Mouse (Mus musculus): Measurements from ENCODE around the gene Epha6. TPM values are rescaled to one million over a fixed set of nuclear protein-coding genes. Genes with fewer than 3 reads are reported as not detected.

Epha6 gene
- polyA plus RNA-seq, 1 experiment from 2014 or later, result 11.3 TPM

DNA sequence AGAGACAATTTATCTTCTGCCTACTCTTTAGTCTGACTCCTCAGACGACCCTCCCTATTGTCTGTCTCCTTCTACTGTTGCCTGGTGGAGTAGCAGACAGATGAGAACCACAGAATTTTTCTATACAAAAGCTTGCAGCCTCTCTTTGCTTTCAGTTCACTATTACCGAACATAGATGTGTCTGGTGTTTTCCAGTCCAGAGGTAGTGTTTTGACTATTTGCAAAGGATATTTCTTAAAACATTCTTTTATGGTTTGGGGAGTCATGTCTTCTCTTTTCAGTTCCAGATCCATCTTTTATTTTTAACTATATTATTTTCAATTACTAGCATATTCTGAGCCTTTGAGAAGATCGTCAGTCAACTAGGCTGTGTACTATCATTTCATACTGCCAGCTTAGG lies 989.7 kb downstream of the Epha6 start:
- Histone ChIP-seq H3K4me1 (replicated peaks) (no peaks in the 10 kb centered on the region), H3K4me2 (no peak overlapping the region), H3K9ac (no peak overlapping the region), H3K36me3 (peaks cover 5% of the 10 kb centered on the region; the same call in 1 of the 2 replicates), H3K9me3 (no peaks in the 10 kb centered on the region), H3K4me3 (no peak overlapping the region), H3K27me3 (no peaks in the 10 kb centered on the region), H3K27ac (replicated peaks) (no peak overlapping the region)
- 72% methylated on average over 3 of the region's 3 CpGs for WGBS
- ATAC-seq (ENCODE audit: low FRiP score, low read depth), result no peak

DNA sequence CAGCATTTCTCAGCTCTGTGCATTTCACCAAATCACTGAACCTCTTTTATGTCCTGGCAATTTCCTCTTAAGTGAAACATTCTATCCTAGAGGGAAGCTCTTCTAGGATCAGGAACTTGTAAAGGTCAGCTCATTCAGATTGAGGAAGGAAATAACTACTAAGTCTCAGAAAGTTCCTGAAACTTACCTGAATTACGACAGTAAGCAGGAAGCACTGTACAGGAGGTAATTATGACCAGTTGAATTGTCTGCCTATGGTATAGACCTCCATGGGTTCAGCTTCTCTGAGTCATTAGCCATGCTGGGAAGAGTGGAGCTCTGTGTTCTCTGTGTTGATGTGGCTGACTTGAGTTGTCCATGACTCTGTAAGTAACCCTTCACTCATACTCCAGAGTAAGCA lies 994.6 kb downstream of the Epha6 start:
- Histone ChIP-seq H3K36me3 (peaks cover 5% of the 10 kb centered on the region; the same call in 1 of the 2 replicates), H3K9ac (no peak overlapping the region), H3K9me3 (no peaks in the 10 kb centered on the region), H3K4me2 (no peak overlapping the region), H3K27me3 (no peaks in the 10 kb centered on the region), H3K4me3 (no peak overlapping the region), H3K4me1 (replicated peaks) (no peaks in the 10 kb centered on the region), H3K27ac (replicated peaks) (no peak overlapping the region)
- ATAC-seq (ENCODE audit: low FRiP score, low read depth), result no peak
- 89% methylated on average over 1 of the region's 1 CpGs for WGBS

DNA sequence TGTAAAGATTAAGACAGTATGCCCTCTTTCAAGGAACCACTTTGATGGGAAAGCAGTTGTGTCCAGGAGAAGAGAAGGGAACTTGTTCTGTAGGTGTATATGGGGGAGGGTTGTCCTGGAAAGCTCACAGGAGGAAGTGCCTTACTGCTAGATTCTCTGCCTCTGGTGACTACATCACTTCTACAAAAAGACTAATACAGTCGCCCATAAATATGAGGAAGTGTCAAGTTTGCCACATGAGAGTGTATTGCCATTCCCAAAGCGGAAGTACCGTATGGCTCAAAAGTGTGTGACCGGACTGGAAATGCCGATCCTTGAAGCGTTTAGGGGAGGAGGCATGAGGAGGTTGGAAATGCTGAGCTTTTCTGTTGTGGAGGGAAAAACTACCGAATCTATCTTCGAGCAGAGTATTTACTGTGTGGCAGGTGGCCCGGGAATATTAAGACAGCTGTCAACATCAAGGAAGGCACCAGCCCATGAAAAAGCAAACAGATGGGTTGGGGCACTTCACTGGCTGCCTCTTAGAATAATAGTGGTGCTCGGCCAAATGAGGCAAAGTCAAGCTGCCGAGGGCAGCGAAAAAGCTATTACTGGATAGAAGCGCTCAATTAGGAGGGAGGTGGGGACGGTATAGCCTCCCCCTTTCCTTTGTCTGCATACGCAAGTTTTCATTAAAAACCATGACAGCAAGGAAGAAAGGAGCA lies 1001.1 kb downstream of the Epha6 start:
- 19% methylated on average over 15 of the region's 15 CpGs for WGBS
- H3K9ac ChIP-seq, result peak overlapping the region; percentile 29; the same call in 1 of the 2 replicates
- H3K27me3 ChIP-seq, result peaks cover 2% of the 10 kb centered on the region; the same call in 1 of the 2 replicates
- H3K27ac ChIP-seq (replicated peaks), result peak overlapping the region; percentile 65; the same call in 1 of the 2 replicates
- peak overlapping the region; percentile 34 for H3K4me3 ChIP-seq
- H3K36me3 ChIP-seq, result no peaks in the 10 kb centered on the region
- H3K9me3 ChIP-seq, result no peaks in the 10 kb centered on the region
- ATAC-seq (ENCODE audit: low FRiP score, low read depth), result peak; percentile 82
- peak overlapping the region; percentile 67 for H3K4me2 ChIP-seq
- peaks cover 23% of the 10 kb centered on the region for H3K4me1 ChIP-seq (replicated peaks)

Small RNA genes lying within 50 kb of the gene (microRNA-seq; reads per million reads assigned to microRNA genes)
- gene Gm24755, result not detected

Measured in hindbrain, embryonic 15.5 days (tissue).